Mouse (Mus musculus) heart, embryonic 16.5 days (tissue): ENCODE measurements around the gene Kcnj14. TPM values are rescaled to one million over a fixed set of nuclear protein-coding genes. Genes with fewer than 3 reads are reported as not detected.

Experiments
- polyA plus RNA-seq: library from polyadenylated mRNA; unstranded; fragments of >200 nt; fragmentation: Nextera tagmentation; extraction: Ambion mirVana; gene quantifications from 2 replicates; pipeline ENCODE4 v1.2.1, GENCODE M21; 2015

Kcnj14 gene
- polyA plus RNA-seq, 1 experiment from 2014 or later = 0.50 TPM

Other genes with a start within 250 kb of the Kcnj14 start
- gene Fgf21, start 209.3 kb downstream of the Kcnj14 start, polyA plus RNA-seq = 1.5 and 1.7 TPM in 2 replicates
- 0.15 and 0.83 TPM in 2 replicates for gene Fut1, start 207.5 kb downstream of the Kcnj14 start, polyA plus RNA-seq
- 0.21 and 0.26 TPM in 2 replicates for gene Izumo1, start 203.0 kb downstream of the Kcnj14 start, polyA plus RNA-seq
- 15.4 and 16.3 TPM in 2 replicates for gene Rasip1, start 197.3 kb downstream of the Kcnj14 start, polyA plus RNA-seq
- 7.6 and 9.0 TPM in 2 replicates for gene Mamstr, start 184.8 kb downstream of the Kcnj14 start, polyA plus RNA-seq
- gene Fut2, start 158.4 kb downstream of the Kcnj14 start, polyA plus RNA-seq = 1.5 and 1.6 TPM in 2 replicates
- 0.22 and 0.36 TPM in 2 replicates for gene Ntn5, start 140.8 kb downstream of the Kcnj14 start, polyA plus RNA-seq
- gene Sec1, start 130.4 kb downstream of the Kcnj14 start, polyA plus RNA-seq = 0.33 and 0.65 TPM in 2 replicates
- gene Car11, start 124.9 kb downstream of the Kcnj14 start, polyA plus RNA-seq = 4.2 and 5.1 TPM in 2 replicates
- 3.0 and 3.6 TPM in 2 replicates for gene Dbp, start 119.7 kb downstream of the Kcnj14 start, polyA plus RNA-seq
- gene Rpl18, start 109.3 kb downstream of the Kcnj14 start, polyA plus RNA-seq = 520 and 591 TPM in 2 replicates
- gene Sphk2, start 106.8 kb downstream of the Kcnj14 start, polyA plus RNA-seq = 18.9 and 19.1 TPM in 2 replicates
- gene Fam83e, start 103.6 kb downstream of the Kcnj14 start, polyA plus RNA-seq = 0.39 and 0.84 TPM in 2 replicates
- not detected in 2 replicates for gene Spaca4, start 99.0 kb downstream of the Kcnj14 start, polyA plus RNA-seq
- 0.53 and 0.57 TPM in 2 replicates for gene Lmtk3, start 41.0 kb downstream of the Kcnj14 start, polyA plus RNA-seq
- 0.66 and 0.72 TPM in 2 replicates for gene Sult2b1, start 40.1 kb downstream of the Kcnj14 start, polyA plus RNA-seq
- 90.8 and 90.9 TPM in 2 replicates for gene Cyth2, start 10.2 kb downstream of the Kcnj14 start, polyA plus RNA-seq
- 38.1 and 40.2 TPM in 2 replicates for gene Grwd1, start 6.2 kb upstream of the Kcnj14 start, polyA plus RNA-seq
- 64.9 and 76.1 TPM in 2 replicates for gene Kdelr1, start 48.0 kb upstream of the Kcnj14 start, polyA plus RNA-seq
- gene Grin2d, start 53.6 kb upstream of the Kcnj14 start, polyA plus RNA-seq = 0.14 and 0.17 TPM in 2 replicates
- gene Syngr4, start 71.9 kb upstream of the Kcnj14 start, polyA plus RNA-seq = 0.91 and 1.4 TPM in 2 replicates
- gene Tmem143, start 72.2 kb upstream of the Kcnj14 start, polyA plus RNA-seq = 8.8 TPM in 2 replicates
- gene Emp3, start 96.6 kb upstream of the Kcnj14 start, polyA plus RNA-seq = 87.4 and 92.8 TPM in 2 replicates
- 3.8 and 3.9 TPM in 2 replicates for gene Ccdc114, start 99.3 kb upstream of the Kcnj14 start, polyA plus RNA-seq
- 0.11 and 0.12 TPM in 2 replicates for gene Abcc6, start 205.5 kb upstream of the Kcnj14 start, polyA plus RNA-seq
- gene Nomo1, start 208.9 kb upstream of the Kcnj14 start, polyA plus RNA-seq = 35.9 and 36.2 TPM in 2 replicates